Mouse (Mus musculus): ENCODE results near the gene Neurod4.

GRCm38 (mm10) chr10:130315846-130316245 lies 35.8 kb upstream of the Neurod4 start:
- TF ChIP-seq GATA1 (IDR thresholded peaks at IDR 0.05; ENCODE audit: low read length), result no peak
- TF ChIP-seq TAL1 (IDR thresholded peaks at IDR 0.05; ENCODE audit: low read length), result no peak

Data from erythroblast, embryonic 14.5 days (primary cell).